Mouse (Mus musculus): ENCODE results near the gene Plekhb2.

DNA sequence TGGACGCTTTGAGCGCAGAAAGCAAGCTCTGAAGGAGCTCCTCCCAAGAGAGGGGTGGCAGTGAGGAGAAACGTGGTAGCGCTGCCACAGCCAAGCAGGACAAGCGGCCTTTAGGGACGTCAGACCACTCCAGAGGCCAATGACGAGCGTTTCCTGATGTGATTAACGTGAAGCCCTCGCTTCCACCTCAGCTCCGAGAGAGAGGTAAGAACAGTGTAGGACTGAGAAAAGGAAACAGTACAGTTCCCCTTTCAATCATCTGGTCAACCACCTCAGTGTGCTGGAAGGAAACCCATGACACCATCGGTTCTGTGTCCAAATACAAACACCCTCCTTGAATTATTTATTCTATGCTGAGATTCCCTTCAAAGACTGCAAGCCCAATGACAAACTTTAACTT, 10.5 kb upstream of the Plekhb2 start:
- TF ChIP-seq CTCF (IDR thresholded peaks at IDR 0.05; ENCODE audit: low read depth, low read length) (no peak), POLR2A (IDR thresholded peaks at IDR 0.05; ENCODE audit: borderline replicate concordance, low read depth, low read length) (no peak)

Measured in bone marrow macrophage, adult 2 months (primary cell).